Mouse (Mus musculus): ENCODE measurements around the gene Plekhg3.

Plekhg3 gene

DNA sequence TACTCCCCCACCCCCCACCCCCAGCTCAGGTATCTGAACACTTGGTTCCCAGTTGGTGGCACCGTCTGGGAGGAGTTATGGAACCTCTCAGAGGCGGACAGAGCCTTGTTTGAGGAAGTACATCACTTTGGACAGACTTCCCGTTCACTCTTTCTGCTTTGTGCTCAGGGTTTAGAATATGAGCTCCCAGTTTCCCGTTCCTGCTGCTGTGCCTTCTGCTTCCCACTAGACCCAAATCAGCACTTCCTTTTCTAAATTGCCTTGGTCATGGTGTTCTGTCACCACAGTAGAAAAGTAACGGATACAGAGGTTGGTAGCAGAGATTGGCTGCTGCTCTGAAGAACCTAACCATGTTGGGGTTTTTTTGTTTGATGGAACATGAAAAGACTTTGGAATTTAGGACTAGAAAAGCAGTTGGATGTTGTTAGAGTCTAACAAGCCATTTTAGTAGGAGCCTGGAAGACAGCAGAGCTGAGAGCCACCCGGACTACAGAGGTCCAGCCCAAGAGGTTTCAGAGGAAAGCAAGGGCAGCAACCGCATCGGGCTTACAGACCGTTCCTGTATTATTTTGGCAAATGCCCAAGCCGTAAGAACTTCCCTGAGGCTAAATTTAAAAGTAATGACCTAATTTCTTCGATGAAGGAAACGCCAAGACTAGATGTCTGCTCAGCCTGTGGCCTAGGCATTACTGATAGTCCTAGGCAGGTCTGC lies 84.3 kb downstream of the Plekhg3 start:
- DNase-seq (ENCODE audit: extremely low spot score, low read depth, low spot score) = no peak

DNA sequence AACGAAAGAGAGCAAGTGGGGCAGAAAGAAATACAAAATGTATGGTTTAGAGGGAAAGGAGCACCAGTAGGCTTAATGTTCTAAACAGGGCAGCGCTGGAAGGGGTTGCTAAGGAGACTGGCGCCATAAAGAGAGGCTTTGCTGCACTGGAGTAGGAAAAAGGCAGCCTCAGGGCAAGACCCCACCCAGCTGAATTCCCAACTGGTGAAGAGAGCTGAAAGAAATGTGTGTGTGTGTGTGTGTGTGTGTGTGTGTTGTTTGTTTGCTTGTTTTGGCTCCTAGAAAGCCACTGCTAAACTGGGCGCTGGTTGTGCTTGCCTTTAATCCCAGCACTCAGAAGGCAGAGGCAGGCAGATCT lies 84.9 kb downstream of the Plekhg3 start:
- no peak for DNase-seq (ENCODE audit: extremely low spot score, low read depth, low spot score)

DNA sequence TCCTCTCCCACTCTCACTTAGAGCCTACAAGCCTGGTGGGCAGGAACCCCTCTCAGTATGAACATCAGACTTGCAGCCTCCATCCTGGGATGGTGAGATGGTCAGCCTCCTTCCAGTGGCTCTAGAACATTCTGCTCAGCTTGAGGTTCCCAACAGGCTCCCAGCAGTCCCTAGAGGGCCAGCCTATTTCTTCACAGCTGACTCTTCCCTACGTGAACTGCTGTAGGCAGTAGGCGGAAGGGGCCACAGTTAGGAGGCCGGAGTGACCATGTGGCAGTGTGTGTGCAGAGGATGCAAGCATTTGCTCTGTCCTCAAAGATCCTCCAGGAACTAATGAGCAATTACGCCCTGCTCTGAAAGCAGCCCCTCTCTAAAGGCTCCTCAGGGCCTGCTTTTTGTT lies 87.5 kb downstream of the Plekhg3 start:
- no peak for DNase-seq (ENCODE audit: extremely low spot score, low read depth, low spot score)

DNA sequence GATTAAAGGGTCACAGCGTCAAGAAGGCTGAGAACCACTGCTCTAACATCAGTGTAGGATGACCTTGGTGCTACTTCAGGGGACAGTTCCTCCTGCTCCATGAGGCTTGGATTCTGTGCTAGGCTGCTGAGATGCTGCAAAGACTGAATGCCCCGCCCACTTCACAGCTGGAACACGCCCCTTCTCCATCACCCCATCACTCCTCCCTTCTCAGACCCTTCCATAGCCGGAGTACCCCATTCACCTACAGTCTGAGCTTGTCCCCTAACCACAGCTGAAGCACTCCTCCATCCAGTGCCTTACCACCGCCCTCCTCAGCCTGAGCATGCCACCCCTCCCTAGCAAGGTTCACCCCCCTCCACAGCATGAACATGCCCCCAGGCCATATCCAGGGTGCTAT lies 89.2 kb downstream of the Plekhg3 start:
- no peak for DNase-seq (ENCODE audit: extremely low spot score, low read depth, low spot score)

DNA sequence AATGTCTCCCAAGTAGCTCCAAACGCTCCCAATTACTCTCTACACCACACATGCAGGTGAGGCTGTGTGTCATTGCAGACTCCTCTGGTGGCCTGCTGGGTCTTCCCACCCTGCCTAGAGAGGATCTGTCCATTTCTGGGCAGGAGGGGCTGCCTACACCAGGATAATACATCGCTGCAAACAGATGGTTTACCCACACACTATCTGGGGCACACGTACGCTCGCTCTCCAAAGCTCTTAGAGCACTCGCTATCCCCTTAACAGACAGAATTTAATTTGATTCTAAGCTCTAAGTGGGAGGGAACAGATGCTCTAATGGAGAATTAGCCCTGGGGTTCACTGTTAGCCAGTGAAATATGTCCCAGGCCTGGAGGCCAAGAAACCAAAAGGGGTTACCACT lies 92.7 kb downstream of the Plekhg3 start:
- no peak for DNase-seq (ENCODE audit: extremely low spot score, low read depth, low spot score)
